Mouse (Mus musculus) midbrain, embryonic 13.5 days (tissue): ENCODE results near the gene Edem2. TPM values are rescaled to one million over a fixed set of nuclear protein-coding genes. Genes with fewer than 3 reads are reported as not detected.
"Not testable (repeated sequence)": the region's sequence is repeated elsewhere in the genome, so short reads cannot be mapped to it uniquely, and the experiment has no call there.

Experiments
- ATAC-seq: fragments of 200-750 bp; cut with Nextera tagmentation; 2 replicates; pipeline ENCODE4 v1.8.0; 2017; ENCODE audit warnings: mild to moderate bottlenecking, moderate TSS enrichment, moderate library complexity
- H3K27ac ChIP-seq: fragments of 300-500 bp; sonication (generic); 2 replicates; pipeline ENCODE4 v1.5.1; 2015; ENCODE audit warnings: inconsistent platforms, mild to moderate bottlenecking, moderate library complexity
- H3K27me3 ChIP-seq: fragments of 300-500 bp; sonication (generic); 2 replicates; pipeline ENCODE4 v1.6.1; 2015; ENCODE audit warnings: mild to moderate bottlenecking, inconsistent platforms
- H3K36me3 ChIP-seq: fragments of 300-500 bp; sonication (generic); 2 replicates; pipeline ENCODE4 v1.6.1; 2015; ENCODE audit warnings: mild to moderate bottlenecking, inconsistent platforms
- H3K4me1 ChIP-seq: fragments of 300-500 bp; sonication (generic); replicated peaks from 2 replicates; pipeline ENCODE4 v1.6.1; 2015; ENCODE audit warnings: inconsistent platforms
- H3K4me2 ChIP-seq: fragments of 300-500 bp; sonication (generic); replicated peaks from 2 replicates; pipeline ENCODE4 v1.6.1; 2015; ENCODE audit warnings: moderate library complexity, mild to moderate bottlenecking, inconsistent platforms
- H3K4me3 ChIP-seq: fragments of 300-500 bp; sonication (generic); replicated peaks from 2 replicates; pipeline ENCODE4 v1.5.1; 2015; ENCODE audit warnings: mild to moderate bottlenecking, inconsistent platforms
- H3K9ac ChIP-seq: fragments of 300-500 bp; sonication (generic); replicated peaks from 2 replicates; pipeline ENCODE4 v1.6.1; 2015; ENCODE audit warnings: mild to moderate bottlenecking, inconsistent platforms
- H3K9me3 ChIP-seq: fragments of 300-500 bp; sonication (generic); 2 replicates; pipeline ENCODE4 v1.6.1; 2016; ENCODE audit warnings: mild to moderate bottlenecking, inconsistent platforms
- WGBS: fragments of 180-500 bp; shearing (Covaris S2); methylation state at CpG from one replicate; pipeline ENCODE4 v1.1.7; 2015; 5-methylcytosine and 5-hydroxymethylcytosine counted together
- polyA plus RNA-seq: library from polyadenylated mRNA; unstranded; fragments of >200 nt; fragmentation: Nextera tagmentation; extraction: Ambion mirVana; gene quantifications from 2 replicates; pipeline ENCODE4 v1.2.1, GENCODE M21; 2015

Edem2 gene
- polyA plus RNA-seq, 1 experiment from 2014 or later, result 46.1 TPM

GRCm38 (mm10) chr2:155728742-155729141 is 533 bp downstream of the Edem2 start:
- Histone ChIP-seq H3K9me3 (no peaks in the 10 kb centered on the region), H3K4me3 (peak overlapping the region; percentile 88), H3K4me2 (peak overlapping the region; percentile 94), H3K27ac (peak overlapping the region; percentile 69), H3K27me3 (no peaks in the 10 kb centered on the region), H3K4me1 (peaks cover 14% of the 10 kb centered on the region), H3K36me3 (peaks cover 15% of the 10 kb centered on the region), H3K9ac (peak overlapping the region; percentile 93)
- ATAC-seq, result no peak; the same call in 1 of the 2 replicates
- 8% methylated on average over 15 of the region's 15 CpGs for WGBS

- H3K9me3 ChIP-seq, result no peaks in the 10 kb centered on the region
- peaks cover 14% of the 10 kb centered on the region for H3K4me1 ChIP-seq
- peaks cover 24% of the 10 kb centered on the region for H3K36me3 ChIP-seq
- H3K4me2 ChIP-seq, result peak overlapping the region; percentile 94
- 85% methylated on average over 7 of the region's 7 CpGs for WGBS
- H3K9ac ChIP-seq, result 0 out of 2 replicates have a peak overlapping the region, but pooled peaks have one; percentile 5
- no peak for ATAC-seq
- no peaks in the 10 kb centered on the region for H3K27me3 ChIP-seq
- H3K27ac ChIP-seq, result no peak overlapping the region
- H3K4me3 ChIP-seq, result peak overlapping the region; percentile 88
Observed at GRCm38 (mm10) chr2:155727764-155728395, 1.4 kb downstream of the Edem2 start.

GRCm38 (mm10) chr2:155726302-155726701 is 3.0 kb downstream of the Edem2 start:
- Histone ChIP-seq H3K9ac (no peak overlapping the region), H3K4me2 (no peak overlapping the region), H3K9me3 (no peaks in the 10 kb centered on the region), H3K4me1 (peaks cover 14% of the 10 kb centered on the region), H3K36me3 (peaks cover 40% of the 10 kb centered on the region), H3K27me3 (no peaks in the 10 kb centered on the region), H3K4me3 (no peak overlapping the region), H3K27ac (no peak overlapping the region)
- WGBS, result 90% methylated on average over 7 of the region's 7 CpGs
- ATAC-seq, result no peak

GRCm38 (mm10) chr2:155724526-155724925 is 4.7 kb downstream of the Edem2 start:
- Histone ChIP-seq H3K4me1 (peaks cover 14% of the 10 kb centered on the region), H3K36me3 (peaks cover 51% of the 10 kb centered on the region), H3K27me3 (no peaks in the 10 kb centered on the region), H3K4me2 (no peak overlapping the region), H3K4me3 (no peak overlapping the region), H3K27ac (no peak overlapping the region), H3K9ac (no peak overlapping the region), H3K9me3 (no peaks in the 10 kb centered on the region)
- ATAC-seq, result no peak
- WGBS, result 91% methylated on average over 6 of the region's 6 CpGs

GRCm38 (mm10) chr2:155724036-155724435 is 5.2 kb downstream of the Edem2 start:
- no peak overlapping the region for H3K4me2 ChIP-seq
- H3K9ac ChIP-seq, result no peak overlapping the region
- no peak overlapping the region for H3K27ac ChIP-seq
- peaks cover 14% of the 10 kb centered on the region for H3K4me1 ChIP-seq
- no peak overlapping the region for H3K4me3 ChIP-seq
- peaks cover 56% of the 10 kb centered on the region for H3K36me3 ChIP-seq
- no peak for ATAC-seq
- H3K9me3 ChIP-seq, result no peaks in the 10 kb centered on the region
- 88% methylated on average over 5 of the region's 5 CpGs for whole genome bisulfite sequencing
- no peaks in the 10 kb centered on the region for H3K27me3 ChIP-seq

- Histone ChIP-seq H3K4me2 (no peak overlapping the region), H3K4me3 (no peak overlapping the region), H3K4me1 (no peaks in the 10 kb centered on the region), H3K9ac (no peak overlapping the region), H3K36me3 (peaks cover 82% of the 10 kb centered on the region), H3K27ac (no peak overlapping the region), H3K9me3 (no peaks in the 10 kb centered on the region), H3K27me3 (no peaks in the 10 kb centered on the region)
- ATAC-seq, result no peak
- 94% methylated on average over 5 of the region's 5 CpGs for WGBS
Observed at GRCm38 (mm10) chr2:155720585-155720984, 8.7 kb downstream of the Edem2 start.

GRCm38 (mm10) chr2:155717082-155717990 is 11.9 kb downstream of the Edem2 start:
- no peaks in the 10 kb centered on the region for H3K9me3 ChIP-seq
- ATAC-seq, result no peak
- 91% methylated on average over 12 of the region's 12 CpGs for WGBS
- no peak overlapping the region for H3K9ac ChIP-seq
- peaks cover 91% of the 10 kb centered on the region for H3K36me3 ChIP-seq
- no peak overlapping the region for H3K4me3 ChIP-seq
- no peaks in the 10 kb centered on the region for H3K27me3 ChIP-seq
- no peak overlapping the region for H3K27ac ChIP-seq
- no peak overlapping the region for H3K4me2 ChIP-seq
- no peaks in the 10 kb centered on the region for H3K4me1 ChIP-seq

- Histone ChIP-seq H3K9me3 (no peaks in the 10 kb centered on the region), H3K36me3 (peaks cover 89% of the 10 kb centered on the region), H3K27ac (no peak overlapping the region), H3K4me2 (no peak overlapping the region), H3K27me3 (no peaks in the 10 kb centered on the region), H3K4me1 (no peaks in the 10 kb centered on the region), H3K4me3 (no peak overlapping the region), H3K9ac (no peak overlapping the region)
- no peak for ATAC-seq
- WGBS, result 93% methylated on average over 11 of the region's 11 CpGs
Observed at GRCm38 (mm10) chr2:155710557-155710956, 18.7 kb downstream of the Edem2 start.

- H3K36me3 ChIP-seq, result peaks cover 78% of the 10 kb centered on the region
- WGBS, result 83% methylated on average over 4 of the region's 4 CpGs
Observed at GRCm38 (mm10) chr2:155707251-155707650, 22.0 kb downstream of the Edem2 start.

GRCm38 (mm10) chr2:155703630-155704029 is 25.6 kb downstream of the Edem2 start:
- H3K36me3 ChIP-seq, result peaks cover 60% of the 10 kb centered on the region
- WGBS, result 14% methylated on average over 4 of the region's 4 CpGs

More at GRCm38 (mm10) chr2:155707251-155707650, 22.0 kb downstream of the Edem2 start:
- Histone ChIP-seq H3K4me2 (no peak overlapping the region), H3K4me3 (no peak overlapping the region), H3K4me1 (no peaks in the 10 kb centered on the region; the same call in 1 of the 2 replicates), H3K9me3 (no peaks in the 10 kb centered on the region), H3K27ac (no peak overlapping the region), H3K9ac (no peak overlapping the region), H3K27me3 (no peaks in the 10 kb centered on the region)
- ATAC-seq, result no peak

GRCm38 (mm10) chr2:155701399-155701919 is 27.8 kb downstream of the Edem2 start:
- H3K9me3 ChIP-seq, result no peaks in the 10 kb centered on the region
- peaks cover 46% of the 10 kb centered on the region for H3K36me3 ChIP-seq
- no peak overlapping the region for H3K4me3 ChIP-seq
- no peaks in the 10 kb centered on the region for H3K27me3 ChIP-seq
- H3K27ac ChIP-seq, result no peak overlapping the region
- H3K9ac ChIP-seq, result no peak overlapping the region
- H3K4me1 ChIP-seq, result no peaks in the 10 kb centered on the region; the same call in 1 of the 2 replicates
- 95% methylated on average over 19 of the region's 19 CpGs for WGBS
- H3K4me2 ChIP-seq, result no peak overlapping the region
- ATAC-seq, result no peak

More at GRCm38 (mm10) chr2:155703630-155704029, 25.6 kb downstream of the Edem2 start:
- H3K9ac ChIP-seq, result no peak overlapping the region
- H3K27me3 ChIP-seq, result no peaks in the 10 kb centered on the region
- H3K4me1 ChIP-seq, result no peaks in the 10 kb centered on the region; the same call in 1 of the 2 replicates
- H3K4me2 ChIP-seq, result no peak overlapping the region
- H3K9me3 ChIP-seq, result no peaks in the 10 kb centered on the region
- H3K27ac ChIP-seq, result peak overlapping the region; percentile 69
- H3K4me3 ChIP-seq, result no peak overlapping the region
- ATAC-seq, result peak; percentile 65; the same call in 1 of the 2 replicates

GRCm38 (mm10) chr2:155698443-155698842 is 30.8 kb downstream of the Edem2 start:
- 90% methylated on average over 6 of the region's 6 CpGs for WGBS
- H3K4me1 ChIP-seq, ATAC-seq: not testable (repeated sequence)

More at GRCm38 (mm10) chr2:155698443-155698842, 30.8 kb downstream of the Edem2 start:
- H3K9ac ChIP-seq, H3K27ac ChIP-seq, H3K4me2 ChIP-seq, H3K4me3 ChIP-seq, H3K9me3 ChIP-seq, H3K27me3 ChIP-seq: not testable (repeated sequence)
- H3K36me3 ChIP-seq, result peaks cover 22% of the 10 kb centered on the region
